Mouse (Mus musculus) neural tube, embryonic 10.5 days (tissue): ENCODE data around the gene Cpa4.

Source experiments
- DNase-seq: peaks from one replicate; pipeline ENCODE4 v3.0.0-alpha.2; 2017; ENCODE audit warnings: low spot score; ENCODE audit errors: extremely low spot score

The Cpa4 gene

GRCm38 (mm10) chr6:30568069-30568468 is at the start of gene Cpa4:
Gene Cpa4, plus strand, starts transcription at chr6:30568369.
- DNase-seq: no peak

GRCm38 (mm10) chr6:30520400-30520799 is 47.8 kb upstream of the Cpa4 start:
- no peak for DNase-seq

- DNase-seq: peak; percentile 33
Measured at GRCm38 (mm10) chr6:30525456-30526332, 42.5 kb upstream of the Cpa4 start.

- DNase-seq: peak; percentile 63
Measured at GRCm38 (mm10) chr6:30526586-30527515, 41.3 kb upstream of the Cpa4 start.

GRCm38 (mm10) chr6:30528800-30529199 is 39.4 kb upstream of the Cpa4 start:
- DNase-seq: no peak

- DNase-seq: no peak
Measured at GRCm38 (mm10) chr6:30535340-30535739, 32.8 kb upstream of the Cpa4 start.

GRCm38 (mm10) chr6:30538240-30538639 is 29.9 kb upstream of the Cpa4 start:
- no peak for DNase-seq

- DNase-seq: no peak
Measured at GRCm38 (mm10) chr6:30538800-30539199, 29.4 kb upstream of the Cpa4 start.

GRCm38 (mm10) chr6:30541009-30541799 is 27.0 kb upstream of the Cpa4 start, which contains the start of gene Cpa2:
Gene Cpa2, plus strand, starts transcription at chr6:30541582.
- DNase-seq: no peak

- DNase-seq: no peak
Measured at GRCm38 (mm10) chr6:30542277-30542676, 25.9 kb upstream of the Cpa4 start.

- peak; percentile 40 for DNase-seq
Measured at GRCm38 (mm10) chr6:30543077-30543476, 25.1 kb upstream of the Cpa4 start.

- peak; percentile 21 for DNase-seq
Measured at GRCm38 (mm10) chr6:30543851-30544250, 24.3 kb upstream of the Cpa4 start.

- DNase-seq: no peak
Measured at GRCm38 (mm10) chr6:30545689-30546088, 22.5 kb upstream of the Cpa4 start.

- DNase-seq: peak; percentile 71
Measured at GRCm38 (mm10) chr6:30546571-30547273, 21.4 kb upstream of the Cpa4 start.

- peak; percentile 77 for DNase-seq
Measured at GRCm38 (mm10) chr6:30547274-30547645, 20.9 kb upstream of the Cpa4 start.

- peak; percentile 49 for DNase-seq
Measured at GRCm38 (mm10) chr6:30547656-30548306, 20.4 kb upstream of the Cpa4 start.

GRCm38 (mm10) chr6:30549231-30549761 is 18.9 kb upstream of the Cpa4 start:
- DNase-seq: peak; percentile 66

- no peak for DNase-seq
Measured at GRCm38 (mm10) chr6:30550496-30551192, 17.5 kb upstream of the Cpa4 start.

- DNase-seq: no peak
Measured at GRCm38 (mm10) chr6:30551193-30551515, 17.0 kb upstream of the Cpa4 start.
